Mouse (Mus musculus) C2C12 (cell line): ENCODE measurements around the gene Spaca4.

ENCODE experiments used
- CEBPB ChIP-seq: IDR thresholded peaks from one replicate; pipeline ENCODE4 v1.6.1; 2011; ENCODE audit warnings: low read depth, mild to moderate bottlenecking, control low read depth, moderate library complexity
- CTCF ChIP-seq: IDR thresholded peaks from one replicate; pipeline ENCODE4 v1.5.1; 2011; ENCODE audit not compliant: control insufficient read depth, insufficient read depth, insufficient read length
- USF1 ChIP-seq: IDR thresholded peaks from one replicate; pipeline ENCODE4 v1.6.1; 2011; ENCODE audit warnings: low read depth, mild to moderate bottlenecking, control low read depth, moderate library complexity

- TF ChIP-seq USF1 = no peak
- no peak for TF ChIP-seq CTCF
- no peak for TF ChIP-seq CEBPB
Measured at GRCm38 (mm10) chr7:45739162-45739763, 13.7 kb upstream of the Spaca4 start.
